Mouse (Mus musculus) hindbrain, postnatal 0 days (tissue): ENCODE data around the gene Hoxd4. TPM values are rescaled to one million over a fixed set of nuclear protein-coding genes. Genes with fewer than 3 reads are reported as not detected.

Source experiments
- ATAC-seq: fragments of 200-750 bp; cut with Nextera tagmentation; 2 replicates; pipeline ENCODE4 v1.8.0; 2017; ENCODE audit warnings: mild to moderate bottlenecking, moderate TSS enrichment, moderate library complexity
- DNase-seq: peaks from one replicate; pipeline ENCODE4 v3.0.0-alpha.2; 2015; ENCODE audit warnings: low spot score
- H3K27ac ChIP-seq: fragments of 300-500 bp; sonication (generic); 2 replicates; pipeline ENCODE4 v1.5.1; 2014; ENCODE audit warnings: mild to moderate bottlenecking
- H3K27me3 ChIP-seq: fragments of 300-500 bp; sonication (generic); 2 replicates; pipeline ENCODE4 v1.6.1; 2014; ENCODE audit warnings: low read length, mixed read lengths; ENCODE audit not compliant: insufficient read depth
- H3K36me3 ChIP-seq: fragments of 300-500 bp; sonication (generic); 2 replicates; pipeline ENCODE4 v1.6.1; 2014; ENCODE audit warnings: low read length, mixed read lengths; ENCODE audit not compliant: insufficient read depth
- H3K4me1 ChIP-seq: fragments of 300-500 bp; sonication (generic); 2 replicates; pipeline ENCODE4 v1.6.1; 2014; ENCODE audit warnings: antibody characterized with exemption, low read length, mixed read lengths; ENCODE audit not compliant: insufficient read depth
- H3K4me2 ChIP-seq: fragments of 300-500 bp; sonication (generic); 2 replicates; pipeline ENCODE4 v1.6.1; 2014; ENCODE audit warnings: low read depth, mild to moderate bottlenecking, low read length, moderate library complexity, mixed read lengths
- H3K4me3 ChIP-seq: fragments of 300-500 bp; sonication (generic); 2 replicates; pipeline ENCODE4 v1.5.1; 2014; ENCODE audit warnings: low read length
- H3K9ac ChIP-seq: fragments of 300-500 bp; sonication (generic); replicated peaks from 2 replicates; pipeline ENCODE4 v1.6.1; 2014; ENCODE audit warnings: mild to moderate bottlenecking, low read length, moderate library complexity, mixed read lengths
- H3K9me3 ChIP-seq: fragments of 300-500 bp; sonication (generic); 2 replicates; pipeline ENCODE4 v1.6.1; 2016; ENCODE audit warnings: low read length, mixed read lengths
- CTCF ChIP-seq: IDR thresholded peaks from 2 replicates; pipeline ENCODE4 v1.5.1; 2016; ENCODE audit warnings: antibody characterized with exemption, control low read depth, low read depth
- WGBS: fragments of 180-500 bp; shearing (Covaris S2); extraction: QIAGEN DNeasy Blood & Tissue Kit; methylation state at CpG from one replicate; pipeline ENCODE4 v1.1.7; 2014; 5-methylcytosine and 5-hydroxymethylcytosine counted together
- polyA plus RNA-seq: library from polyadenylated mRNA; unstranded; fragments of >200 nt; fragmentation: Nextera tagmentation; extraction: Ambion mirVana; gene quantifications from 2 replicates; pipeline ENCODE4 v1.2.1, GENCODE M21; 2015
- total RNA-seq: library from RNA; depleted of rRNA; stranded (reverse); fragments of >200 nt; gene quantifications from 2 replicates; pipeline ENCODE4 v1.2.3, GENCODE M21; 2014

The Hoxd4 gene
- total and polyA plus RNA-seq, 2 experiments from 2014 or later: 1.6 to 18.1 TPM

DNA sequence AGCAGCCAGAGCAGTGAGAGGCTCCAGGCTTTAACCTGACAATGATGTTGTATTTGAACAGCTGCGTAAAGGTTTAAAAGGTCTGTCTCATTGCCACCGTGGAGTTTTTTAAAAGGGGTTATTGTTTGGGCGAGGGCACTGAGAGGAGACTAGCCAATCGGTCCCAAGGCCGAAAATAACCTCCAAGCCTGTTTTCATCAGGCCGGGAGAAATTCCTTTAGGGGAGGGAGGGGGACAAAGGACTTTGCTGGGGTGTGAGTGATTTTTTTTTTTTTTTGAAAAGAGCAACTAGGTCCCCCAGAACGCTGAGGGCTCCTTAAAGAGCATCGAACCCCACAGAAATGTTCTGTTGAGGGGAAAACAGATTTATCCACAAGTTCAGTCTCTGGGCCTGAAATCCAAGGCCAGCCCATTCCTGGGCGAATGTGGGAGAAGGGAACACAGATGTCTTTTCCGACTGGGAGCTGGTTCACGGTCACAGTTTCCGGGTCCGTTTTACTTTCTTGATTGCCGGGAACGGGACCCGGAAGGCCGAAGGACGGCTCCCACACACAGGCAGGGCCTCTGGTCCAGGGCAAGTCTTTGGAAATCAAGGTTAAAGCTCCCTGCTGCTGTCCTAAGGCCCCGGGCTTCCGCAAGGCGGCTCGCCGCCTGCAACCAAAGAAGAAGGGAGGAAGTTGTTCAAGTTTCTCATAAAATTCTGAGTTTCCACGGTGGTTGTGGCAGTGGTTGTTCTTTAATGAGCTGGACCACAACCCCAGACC lies 22.0 kb upstream of the Hoxd4 start:
- no peak overlapping the region for H3K27ac ChIP-seq
- no peaks in the 10 kb centered on the region for H3K4me1 ChIP-seq
- H3K36me3 ChIP-seq: no peaks in the 10 kb centered on the region
- no peak overlapping the region for H3K4me2 ChIP-seq
- peaks cover 89% of the 10 kb centered on the region for H3K27me3 ChIP-seq
- no peak for ATAC-seq
- peaks cover 3% of the 10 kb centered on the region; the same call in 1 of the 2 replicates for H3K9me3 ChIP-seq
- no peak overlapping the region for H3K9ac ChIP-seq
- no peak for DNase-seq
- WGBS: 1% methylated on average over 24 of the region's 24 CpGs
- no peak overlapping the region for H3K4me3 ChIP-seq
- no peak for TF ChIP-seq CTCF

GRCm38 (mm10) chr2:74690338-74690716 lies 21.4 kb upstream of the Hoxd4 start:
- Histone ChIP-seq H3K4me1 (no peaks in the 10 kb centered on the region), H3K9ac (no peak overlapping the region), H3K9me3 (peaks cover 3% of the 10 kb centered on the region; the same call in 1 of the 2 replicates), H3K36me3 (no peaks in the 10 kb centered on the region), H3K4me2 (no peak overlapping the region), H3K27ac (no peak overlapping the region), H3K27me3 (peaks cover 89% of the 10 kb centered on the region), H3K4me3 (no peak overlapping the region)
- DNase-seq (no peak), ATAC-seq (no peak)
- 8% methylated on average over 8 of the region's 8 CpGs for WGBS
- TF ChIP-seq CTCF: no peak

GRCm38 (mm10) chr2:74691022-74691951 lies 20.4 kb upstream of the Hoxd4 start, which contains the start of gene Hoxd10:
Gene Hoxd10 (plus strand): TSS chr2:74691924.
- Histone ChIP-seq H3K36me3 (no peaks in the 10 kb centered on the region), H3K27ac (no peak within 1 kb of the TSS)
- ATAC-seq: peak; percentile 61; the same call in 1 of the 2 replicates

GRCm38 (mm10) chr2:74691995-74692807 lies 19.5 kb upstream of the Hoxd4 start:
- Histone ChIP-seq H3K4me1 (no peaks in the 10 kb centered on the region), H3K27ac (no peak overlapping the region), H3K4me2 (no peak overlapping the region), H3K9ac (no peak overlapping the region), H3K4me3 (no peak overlapping the region), H3K36me3 (no peaks in the 10 kb centered on the region), H3K27me3 (peaks cover 91% of the 10 kb centered on the region), H3K9me3 (peaks cover 3% of the 10 kb centered on the region; the same call in 1 of the 2 replicates)
- 3% methylated on average over 35 of the region's 35 CpGs for WGBS
- TF ChIP-seq CTCF: no peak
- DNase-seq (no peak), ATAC-seq (no peak)

More at GRCm38 (mm10) chr2:74691022-74691951, 20.4 kb upstream of the Hoxd4 start, which contains the start of gene Hoxd10:
- peak; percentile 35; the same call in 1 of the 2 replicates for TF ChIP-seq CTCF
- H3K9me3 ChIP-seq: peaks cover 3% of the 10 kb centered on the region; the same call in 1 of the 2 replicates
- no peaks in the 10 kb centered on the region for H3K4me1 ChIP-seq
- peak; percentile 68 for DNase-seq
- no peak within 1 kb of the TSS for H3K4me2 ChIP-seq
- no peak within 1 kb of the TSS for H3K4me3 ChIP-seq
- no peak within 1 kb of the TSS for H3K9ac ChIP-seq
- under 1% methylated on average over 56 of the region's 56 CpGs for WGBS
- peaks cover 90% of the 10 kb centered on the region for H3K27me3 ChIP-seq

DNA sequence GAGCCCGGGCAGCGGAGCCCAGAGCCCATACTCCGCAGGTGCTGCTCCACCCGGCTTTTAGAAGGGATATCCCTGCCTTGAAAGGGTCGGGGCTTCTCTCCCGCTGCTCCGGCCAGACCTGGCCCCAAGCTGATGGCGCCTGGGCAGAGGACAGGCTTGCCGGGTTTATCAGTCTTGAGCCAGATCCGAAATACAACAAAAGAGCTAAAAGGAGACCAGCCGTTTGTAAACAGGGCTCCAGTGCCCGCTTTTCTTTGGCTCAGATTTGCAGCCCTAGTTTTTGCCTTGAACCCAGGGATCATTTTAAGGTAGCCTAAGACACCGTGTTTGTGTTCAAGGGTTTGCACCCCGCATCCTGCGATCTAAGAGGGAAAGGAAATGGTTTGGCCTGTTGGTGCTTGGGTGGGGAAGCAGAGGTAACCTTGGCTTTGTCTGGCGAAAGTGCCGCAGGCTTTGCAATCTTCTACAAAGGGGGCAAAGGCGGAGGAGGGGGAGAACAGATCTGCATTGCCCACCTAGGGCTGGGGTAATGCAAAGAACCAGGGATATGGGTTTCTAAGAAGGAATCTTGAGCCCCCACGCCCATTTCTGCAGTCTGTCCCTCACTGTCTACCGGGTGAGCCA lies 18.8 kb upstream of the Hoxd4 start:
- Histone ChIP-seq H3K4me3 (no peak overlapping the region), H3K9me3 (0 out of 2 replicates have a peak, but pooled peaks cover 3% of the 10 kb centered on the region), H3K9ac (no peak overlapping the region), H3K27ac (no peak overlapping the region), H3K27me3 (peaks cover 91% of the 10 kb centered on the region), H3K4me1 (no peaks in the 10 kb centered on the region), H3K4me2 (no peak overlapping the region), H3K36me3 (no peaks in the 10 kb centered on the region)
- ATAC-seq: no peak
- 1% methylated on average over 20 of the region's 20 CpGs for WGBS
- no peak for TF ChIP-seq CTCF
- DNase-seq: no peak
